Mouse (Mus musculus) cerebellum, postnatal 36 days (tissue): ENCODE measurements around the gene Cacna1d.

Experiments
- DNase-seq, 2 experiments: peaks; one replicate each; pipeline ENCODE4 v3.0.0; 2021 to 2022; ENCODE audit warnings: mixed read lengths in 2 of 2

The Cacna1d gene

GRCm38 (mm10) chr14:30491342-30491741 lies at the start of gene Cacna1d:
Gene Cacna1d (minus strand): TSS chr14:30491455.
- DNase-seq: no peak

GRCm38 (mm10) chr14:30533780-30534450 lies 42.7 kb upstream of the Cacna1d start:
- DNase-seq: no peak

- DNase-seq: no peak
These were observed 40.6 kb upstream of the Cacna1d start for GRCm38 (mm10) chr14:30531896-30532295.

- DNase-seq: no peak
These were observed 40.2 kb upstream of the Cacna1d start for GRCm38 (mm10) chr14:30531431-30531830.

GRCm38 (mm10) chr14:30530726-30531269 lies 39.5 kb upstream of the Cacna1d start:
- DNase-seq: no peak

GRCm38 (mm10) chr14:30529454-30529853 lies 38.2 kb upstream of the Cacna1d start:
- no peak for DNase-seq

GRCm38 (mm10) chr14:30528961-30529360 lies 37.7 kb upstream of the Cacna1d start:
- DNase-seq: no peak

- no peak for DNase-seq
These were observed 37.1 kb upstream of the Cacna1d start for GRCm38 (mm10) chr14:30528392-30528791.

GRCm38 (mm10) chr14:30523356-30523755 lies 32.1 kb upstream of the Cacna1d start:
- no peak for DNase-seq

GRCm38 (mm10) chr14:30519323-30519722 lies 28.1 kb upstream of the Cacna1d start:
- DNase-seq: no peak

GRCm38 (mm10) chr14:30515931-30516723 lies 24.9 kb upstream of the Cacna1d start:
- DNase-seq: peak; percentile 80 to 81

GRCm38 (mm10) chr14:30512896-30513295 lies 21.6 kb upstream of the Cacna1d start:
- no peak for DNase-seq

- DNase-seq: no peak
These were observed 19.0 kb upstream of the Cacna1d start for GRCm38 (mm10) chr14:30510214-30510763.

- no peak for DNase-seq
These were observed 13.7 kb upstream of the Cacna1d start for GRCm38 (mm10) chr14:30504990-30505389.

GRCm38 (mm10) chr14:30498202-30498601 lies 6.9 kb upstream of the Cacna1d start:
- DNase-seq: peak; percentile 84 to 91

GRCm38 (mm10) chr14:30494998-30495397 lies 3.7 kb upstream of the Cacna1d start:
- no peak for DNase-seq

- no peak for DNase-seq
These were observed 2.0 kb upstream of the Cacna1d start for GRCm38 (mm10) chr14:30493276-30493675.

- DNase-seq: peak; percentile 96 to 97
These were observed 11.8 kb downstream of the Cacna1d start, which contains the start of gene Dcp1a for GRCm38 (mm10) chr14:30479361-30479948. Gene Dcp1a (plus strand): TSS chr14:30479535.

GRCm38 (mm10) chr14:30474416-30474815 lies 16.8 kb downstream of the Cacna1d start:
- no peak for DNase-seq

- DNase-seq: no peak
These were observed 17.6 kb downstream of the Cacna1d start for GRCm38 (mm10) chr14:30473605-30474004.

GRCm38 (mm10) chr14:30463312-30463711 lies 27.9 kb downstream of the Cacna1d start:
- no peak for DNase-seq

GRCm38 (mm10) chr14:30459891-30460523 lies 31.2 kb downstream of the Cacna1d start:
- DNase-seq: peak; percentile 81 to 85

GRCm38 (mm10) chr14:30458820-30459219 lies 32.4 kb downstream of the Cacna1d start:
- no peak for DNase-seq
